Mouse (Mus musculus): Measurements from ENCODE around the gene Rac3. TPM values are rescaled to one million over a fixed set of nuclear protein-coding genes. Genes with fewer than 3 reads are reported as not detected.

The Rac3 gene
- total RNA-seq, 1 experiment, result 20.1 TPM

GRCm38 (mm10) chr11:120697741-120698140, 23.5 kb upstream of the Rac3 start:
- in situ Hi-C loops (cut with MboI; ENCODE audit: low sequenced_read_pairs in 2 of 2, unreplicated experiment in 2 of 2), result no loop called here
- no peak for TF ChIP-seq HCFC1 (IDR thresholded peaks at IDR 0.05; ENCODE audit: borderline replicate concordance, insufficient read depth, low read length)
- TF ChIP-seq MAFK (IDR thresholded peaks at IDR 0.05; ENCODE audit: insufficient read depth, low read depth, low read length), result no peak
- TF ChIP-seq CHD2 (IDR thresholded peaks at IDR 0.05; ENCODE audit: low read depth, low read length), result no peak
- no peak for TF ChIP-seq ZNF384 (IDR thresholded peaks at IDR 0.05; ENCODE audit: low read depth, low read length)
- no peak for TF ChIP-seq ZC3H11A (IDR thresholded peaks at IDR 0.05; ENCODE audit: borderline replicate concordance, low read depth, low read length)
- Histone ChIP-seq H3K4me1 (ENCODE audit: control insufficient read depth in 2 of 2, insufficient read depth in 2 of 2, low read length in 2 of 2, poor library complexity in 1 of 2) (peaks cover 0 to 14% of the 10 kb centered on the region in 2 experiments; a peak in 3 of 4 replicates), H3K9ac (ENCODE audit: insufficient read depth, low read depth, low read length, poor library complexity, severe bottlenecking) (no peak overlapping the region), H3K9me3 (ENCODE audit: control insufficient read depth, insufficient read depth, low read depth, low read length) (no peaks in the 10 kb centered on the region), H3K27ac (ENCODE audit: insufficient read depth, low read depth, low read length, poor library complexity, severe bottlenecking) (no peak overlapping the region), H3K36me3 (ENCODE audit: control insufficient read depth, insufficient read depth, low read length, poor library complexity, severe bottlenecking) (peaks cover 50% of the 10 kb centered on the region), H3K4me3 (ENCODE audit: insufficient read depth in 1 of 2, low read depth in 1 of 2, low read length in 2 of 2, poor library complexity in 1 of 2, severe bottlenecking in 1 of 2) (no peak overlapping the region)
- no peak for DNase-seq (ENCODE audit: low read depth, low spot score)

DNA sequence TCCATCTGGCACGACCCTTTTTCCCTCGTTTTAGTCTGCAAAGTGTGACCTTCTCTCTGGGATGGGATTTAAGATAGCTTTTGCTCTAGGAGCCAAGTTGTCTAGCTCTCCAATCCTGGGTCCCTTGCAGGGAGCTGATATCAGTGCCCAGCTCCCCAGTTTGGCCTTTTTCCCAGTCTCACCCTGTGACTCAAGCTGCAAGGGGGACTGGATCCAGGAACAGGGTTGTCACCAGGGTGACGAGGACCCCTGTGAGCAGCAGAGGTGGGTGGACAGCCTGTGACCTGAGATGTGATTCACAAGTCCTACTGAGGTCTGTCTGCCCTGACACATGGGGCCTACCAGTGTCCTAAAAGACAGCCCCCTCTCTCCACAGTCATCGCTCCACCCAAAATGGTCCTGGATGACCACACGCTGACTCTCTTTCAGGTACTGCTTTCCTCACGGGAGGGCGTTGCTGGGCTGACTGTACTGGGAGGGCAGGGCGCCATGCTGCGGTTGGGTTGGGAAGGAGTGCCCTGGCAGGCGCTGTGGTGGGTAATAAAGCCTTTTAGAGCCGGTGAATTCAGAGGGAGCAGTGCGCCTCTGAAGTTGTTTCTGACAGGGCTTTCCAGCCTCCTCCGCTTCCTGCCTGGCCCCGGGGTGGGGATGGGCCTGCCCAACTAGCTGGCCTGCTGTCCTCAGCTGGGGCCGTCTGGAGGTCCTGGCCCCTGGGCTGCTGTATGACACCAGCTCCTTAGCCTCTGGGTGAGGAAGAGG, 17.4 kb upstream of the Rac3 start:
- peaks cover 10 to 47% of the 10 kb centered on the region in 2 experiments; a peak in 3 of 4 replicates for H3K4me1 ChIP-seq (ENCODE audit: control insufficient read depth in 2 of 2, insufficient read depth in 2 of 2, low read length in 2 of 2, poor library complexity in 1 of 2)
- H3K27ac ChIP-seq (ENCODE audit: insufficient read depth, low read depth, low read length, poor library complexity, severe bottlenecking), result peak overlapping the region; percentile 52
- TF ChIP-seq ZNF384 (IDR thresholded peaks at IDR 0.05; ENCODE audit: low read depth, low read length) (no peak), ZC3H11A (IDR thresholded peaks at IDR 0.05; ENCODE audit: borderline replicate concordance, low read depth, low read length) (no peak), CHD2 (IDR thresholded peaks at IDR 0.05; ENCODE audit: low read depth, low read length) (no peak), HCFC1 (IDR thresholded peaks at IDR 0.05; ENCODE audit: borderline replicate concordance, insufficient read depth, low read length) (no peak), MAFK (IDR thresholded peaks at IDR 0.05; ENCODE audit: insufficient read depth, low read depth, low read length) (no peak)
- no peak for DNase-seq (ENCODE audit: low read depth, low spot score)
- no peaks in the 10 kb centered on the region for H3K9me3 ChIP-seq (ENCODE audit: control insufficient read depth, insufficient read depth, low read depth, low read length)
- H3K9ac ChIP-seq (ENCODE audit: insufficient read depth, low read depth, low read length, poor library complexity, severe bottlenecking), result no peak overlapping the region
- H3K36me3 ChIP-seq (ENCODE audit: control insufficient read depth, insufficient read depth, low read length, poor library complexity, severe bottlenecking), result peaks cover 45% of the 10 kb centered on the region
- H3K4me3 ChIP-seq (ENCODE audit: insufficient read depth in 1 of 2, low read depth in 1 of 2, low read length in 2 of 2, poor library complexity in 1 of 2, severe bottlenecking in 1 of 2), result no peak overlapping the region
- in situ Hi-C loops (cut with MboI; ENCODE audit: low sequenced_read_pairs in 2 of 2, unreplicated experiment in 2 of 2), result no loop called here

- H3K4me1 ChIP-seq (ENCODE audit: control insufficient read depth in 2 of 2, insufficient read depth in 2 of 2, low read length in 2 of 2, poor library complexity in 1 of 2), result peaks cover 10 to 50% of the 10 kb centered on the region in 2 experiments; a peak in 3 of 4 replicates
Measured at GRCm38 (mm10) chr11:120704486-120705325, 16.6 kb upstream of the Rac3 start.

DNA sequence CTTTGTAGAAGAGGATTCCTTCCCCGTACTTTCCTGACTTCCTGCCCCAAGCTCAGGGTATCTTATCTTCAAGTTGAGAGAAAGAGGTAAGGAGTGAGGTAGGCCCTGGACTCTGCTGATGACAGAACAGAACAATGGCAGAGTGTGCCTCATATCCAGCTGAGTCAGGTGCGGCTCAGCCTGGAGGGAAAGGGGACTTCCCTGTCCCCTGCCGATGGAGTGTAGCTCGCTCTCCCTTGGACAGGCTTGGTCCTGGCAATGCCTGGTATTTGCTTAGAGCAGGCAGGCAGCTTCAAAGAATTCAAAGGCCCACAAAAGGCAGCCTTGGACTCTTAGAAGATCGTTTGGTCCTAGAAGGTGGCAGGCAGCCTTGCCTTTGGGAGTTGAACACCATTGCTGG, 15.2 kb upstream of the Rac3 start:
- in situ Hi-C loops (cut with MboI; ENCODE audit: low sequenced_read_pairs in 2 of 2, unreplicated experiment in 2 of 2), result no loop called here
- H3K9ac ChIP-seq (ENCODE audit: insufficient read depth, low read depth, low read length, poor library complexity, severe bottlenecking), result no peak overlapping the region
- no peak for DNase-seq (ENCODE audit: low read depth, low spot score)
- H3K9me3 ChIP-seq (ENCODE audit: control insufficient read depth, insufficient read depth, low read depth, low read length), result no peaks in the 10 kb centered on the region
- peaks cover 38% of the 10 kb centered on the region for H3K36me3 ChIP-seq (ENCODE audit: control insufficient read depth, insufficient read depth, low read length, poor library complexity, severe bottlenecking)
- H3K4me1 ChIP-seq (ENCODE audit: control insufficient read depth in 2 of 2, insufficient read depth in 2 of 2, low read length in 2 of 2, poor library complexity in 1 of 2), result peaks cover 10 to 50% of the 10 kb centered on the region in 2 experiments; a peak in 3 of 4 replicates
- no peak overlapping the region for H3K4me3 ChIP-seq (ENCODE audit: insufficient read depth in 1 of 2, low read depth in 1 of 2, low read length in 2 of 2, poor library complexity in 1 of 2, severe bottlenecking in 1 of 2)
- H3K27ac ChIP-seq (ENCODE audit: insufficient read depth, low read depth, low read length, poor library complexity, severe bottlenecking), result no peak overlapping the region
- no peak for TF ChIP-seq ZNF384 (IDR thresholded peaks at IDR 0.05; ENCODE audit: low read depth, low read length)
- TF ChIP-seq HCFC1 (IDR thresholded peaks at IDR 0.05; ENCODE audit: borderline replicate concordance, insufficient read depth, low read length), result no peak
- no peak for TF ChIP-seq CHD2 (IDR thresholded peaks at IDR 0.05; ENCODE audit: low read depth, low read length)
- TF ChIP-seq MAFK (IDR thresholded peaks at IDR 0.05; ENCODE audit: insufficient read depth, low read depth, low read length), result no peak
- no peak for TF ChIP-seq ZC3H11A (IDR thresholded peaks at IDR 0.05; ENCODE audit: borderline replicate concordance, low read depth, low read length)

More at GRCm38 (mm10) chr11:120704486-120705325, 16.6 kb upstream of the Rac3 start:
- no peaks in the 10 kb centered on the region for H3K9me3 ChIP-seq (ENCODE audit: control insufficient read depth, insufficient read depth, low read depth, low read length)
- in situ Hi-C loops (cut with MboI; ENCODE audit: low sequenced_read_pairs in 2 of 2, unreplicated experiment in 2 of 2), result no loop called here
- H3K9ac ChIP-seq (ENCODE audit: insufficient read depth, low read depth, low read length, poor library complexity, severe bottlenecking), result no peak overlapping the region
- DNase-seq (ENCODE audit: low read depth, low spot score), result no peak
- H3K27ac ChIP-seq (ENCODE audit: insufficient read depth, low read depth, low read length, poor library complexity, severe bottlenecking), result peak overlapping the region; percentile 52; the same call in 1 of the 2 replicates
- peaks cover 39% of the 10 kb centered on the region for H3K36me3 ChIP-seq (ENCODE audit: control insufficient read depth, insufficient read depth, low read length, poor library complexity, severe bottlenecking)
- no peak overlapping the region for H3K4me3 ChIP-seq (ENCODE audit: insufficient read depth in 1 of 2, low read depth in 1 of 2, low read length in 2 of 2, poor library complexity in 1 of 2, severe bottlenecking in 1 of 2)
- TF ChIP-seq ZC3H11A (IDR thresholded peaks at IDR 0.05; ENCODE audit: borderline replicate concordance, low read depth, low read length), result no peak
- no peak for TF ChIP-seq HCFC1 (IDR thresholded peaks at IDR 0.05; ENCODE audit: borderline replicate concordance, insufficient read depth, low read length)
- TF ChIP-seq MAFK (IDR thresholded peaks at IDR 0.05; ENCODE audit: insufficient read depth, low read depth, low read length), result no peak
- TF ChIP-seq ZNF384 (IDR thresholded peaks at IDR 0.05; ENCODE audit: low read depth, low read length), result no peak
- no peak for TF ChIP-seq CHD2 (IDR thresholded peaks at IDR 0.05; ENCODE audit: low read depth, low read length)

All from ES-E14 (cell line).